Mouse (Mus musculus) T-cell, adult 2 months (primary cell): ENCODE results near the gene Rapgef5.

Experiments
- DNase-seq: peaks from one replicate; pipeline ENCODE4 v3.0.0; 2022; ENCODE audit warnings: low spot score

Gene Rapgef5

DNA sequence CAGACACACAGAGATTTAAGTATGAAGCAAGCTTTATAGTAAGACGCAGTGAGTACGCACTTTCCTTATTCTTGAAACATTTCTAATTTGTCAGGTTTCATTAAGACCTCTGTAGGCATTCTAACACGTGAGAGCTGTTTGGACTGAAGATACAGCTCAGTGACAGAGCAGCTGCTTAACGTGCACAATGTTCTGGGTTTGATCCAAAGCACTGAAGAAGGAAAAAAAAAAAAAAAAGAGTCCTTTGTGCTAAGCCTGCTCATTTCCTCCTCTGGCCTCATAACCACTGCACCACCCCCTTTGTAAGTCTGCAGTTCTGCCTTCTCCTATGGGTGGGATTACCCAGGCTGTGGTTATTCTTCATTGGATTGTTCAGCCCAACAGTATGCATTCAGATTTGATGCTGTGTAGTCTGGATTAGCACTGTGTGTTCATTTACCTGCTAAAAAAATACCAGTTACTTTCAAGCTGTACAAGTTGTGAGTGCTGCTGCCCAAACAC lies 103.3 kb downstream of the Rapgef5 start:
- DNase-seq = no peak

DNA sequence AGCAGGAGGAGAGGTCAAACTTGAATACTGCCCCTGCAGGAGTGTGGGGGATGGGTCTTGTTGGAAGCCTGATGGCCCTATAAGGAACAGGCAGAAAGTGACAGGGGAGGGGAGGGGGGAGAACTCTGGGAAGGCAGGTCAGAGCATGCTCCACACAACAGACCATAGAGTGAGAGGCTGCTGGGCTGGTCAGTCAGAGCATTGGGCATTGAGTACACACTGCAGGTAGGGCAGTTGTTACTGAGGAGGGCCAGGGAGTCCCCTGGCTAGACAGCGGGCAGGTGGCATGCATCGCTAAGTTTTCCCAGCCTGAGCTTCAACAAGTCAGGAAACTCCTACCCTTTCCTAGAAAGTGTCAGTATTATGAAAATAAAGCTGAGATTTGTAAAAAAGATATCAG lies 106.7 kb downstream of the Rapgef5 start:
- DNase-seq = no peak

DNA sequence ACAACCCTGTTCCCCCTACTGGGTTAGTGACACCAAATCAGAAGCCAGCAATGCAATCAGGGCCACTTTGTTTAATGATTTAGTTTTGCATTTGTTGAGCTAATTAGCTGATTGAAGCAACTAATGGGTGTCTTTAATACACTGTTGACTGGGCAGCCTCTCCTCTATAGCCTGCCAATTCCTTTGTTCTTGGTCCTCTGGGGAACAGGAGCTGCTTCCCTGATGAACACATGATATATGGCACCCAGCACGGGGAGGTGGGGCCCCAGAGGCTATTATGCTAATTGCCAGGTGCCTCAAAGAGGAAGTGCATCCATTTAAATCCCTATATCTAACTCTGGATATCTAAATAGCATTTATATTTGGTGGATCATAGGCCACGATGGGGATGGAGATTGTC lies 111.0 kb downstream of the Rapgef5 start:
- no peak for DNase-seq

DNA sequence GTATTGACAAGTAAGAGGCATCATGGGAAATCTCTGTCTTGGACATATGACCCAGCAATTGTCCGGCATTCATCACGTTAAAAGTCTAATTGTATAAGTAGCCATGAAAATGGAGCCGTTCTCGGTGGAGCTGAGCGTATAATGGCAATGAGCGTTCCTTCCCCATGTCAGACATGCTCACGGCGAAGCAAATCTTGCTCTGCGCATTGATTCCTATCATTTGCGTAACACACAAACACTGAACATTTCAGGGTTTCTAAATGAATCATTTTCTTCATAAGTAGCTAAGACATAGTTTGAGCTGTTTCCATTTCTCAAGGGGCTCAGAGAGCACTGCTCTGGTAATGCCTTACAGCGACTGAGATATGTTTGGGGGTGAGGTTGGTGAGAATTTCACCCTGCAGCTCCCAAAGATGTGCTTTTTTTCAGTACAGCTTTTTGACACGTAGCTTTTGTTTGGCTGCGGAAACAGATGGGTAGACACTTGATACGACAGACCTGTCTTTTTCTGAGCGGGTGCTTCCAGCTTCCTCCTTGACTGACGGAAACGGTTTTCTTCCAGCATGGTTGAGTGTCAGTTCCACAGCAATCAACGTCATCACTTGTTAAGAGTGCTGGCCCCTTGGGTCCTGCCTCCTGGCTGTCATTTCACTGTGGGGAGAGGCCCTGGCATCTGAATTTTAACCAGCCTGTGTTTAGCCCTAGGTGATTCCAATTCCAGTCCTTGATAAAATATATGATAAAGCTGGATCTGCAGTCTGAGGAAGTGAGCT lies 112.2 kb downstream of the Rapgef5 start:
- no peak for DNase-seq

DNA sequence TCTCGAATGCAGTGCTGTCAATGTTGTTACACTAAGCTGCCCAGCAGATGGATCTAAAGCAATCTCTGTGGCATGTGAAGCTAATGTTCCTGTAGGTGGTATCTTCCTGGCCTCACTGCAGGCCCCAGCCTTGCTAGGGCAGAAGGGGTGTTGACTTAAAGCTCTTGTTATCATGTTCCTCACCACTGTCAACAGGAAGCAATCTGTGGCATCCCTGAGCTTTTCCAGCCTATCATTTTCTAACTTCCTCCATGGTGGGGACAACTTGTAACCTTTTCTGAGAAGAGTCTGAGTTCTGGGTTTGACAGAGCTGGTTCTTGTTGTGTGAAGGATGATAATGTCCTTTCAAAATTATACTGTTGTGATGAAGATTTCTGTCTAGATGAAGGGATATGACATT lies 115.9 kb downstream of the Rapgef5 start:
- no peak for DNase-seq

DNA sequence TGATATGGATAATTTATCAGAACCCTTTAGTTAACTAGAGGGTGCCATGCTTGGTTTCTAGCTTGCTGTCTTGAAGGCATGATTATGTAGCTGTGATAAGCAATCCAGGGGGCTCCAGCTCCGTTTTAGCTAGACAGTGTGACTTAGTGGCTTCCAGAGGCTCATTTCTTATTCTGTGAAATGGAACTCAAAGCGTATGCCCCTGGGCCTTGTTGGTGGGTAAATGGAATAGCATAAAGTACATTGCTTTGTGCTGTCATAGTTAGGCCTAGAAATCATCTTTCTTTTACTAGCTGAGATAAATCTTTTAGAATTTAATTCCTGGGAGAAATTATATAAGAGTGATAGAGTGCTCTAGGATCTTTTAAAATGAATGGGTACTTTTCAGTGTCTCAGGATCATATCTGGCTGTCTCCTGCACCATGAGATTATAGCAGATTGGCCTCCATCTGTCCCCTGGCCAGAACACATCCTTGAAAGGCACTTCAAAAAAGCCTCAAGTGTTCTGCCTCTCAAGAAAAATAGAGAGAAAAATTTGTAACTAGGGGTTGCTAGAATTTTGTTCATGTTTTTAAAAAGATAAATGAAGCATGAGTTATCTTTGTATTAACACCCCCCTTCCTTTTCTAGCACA lies 120.0 kb downstream of the Rapgef5 start:
- no peak for DNase-seq

DNA sequence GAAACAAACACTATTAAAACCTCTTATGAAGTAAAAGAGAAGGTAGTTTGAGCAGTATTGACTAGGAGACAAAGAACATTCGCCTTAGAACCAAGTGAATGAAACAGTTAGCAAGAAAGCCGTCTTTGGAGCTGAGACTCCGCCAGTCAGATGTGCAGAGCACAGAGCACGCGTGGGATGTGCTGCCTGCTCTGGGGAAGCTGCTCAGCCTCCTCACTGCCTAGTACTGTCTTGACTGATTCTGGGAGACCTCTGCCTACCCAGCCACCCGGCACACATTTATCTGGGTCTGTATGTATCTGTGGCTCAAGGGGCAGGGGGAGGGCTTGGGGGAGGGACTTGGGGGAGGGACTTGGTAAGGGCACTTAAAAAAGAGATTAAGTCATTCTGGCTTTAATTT lies 120.7 kb downstream of the Rapgef5 start:
- DNase-seq = no peak

DNA sequence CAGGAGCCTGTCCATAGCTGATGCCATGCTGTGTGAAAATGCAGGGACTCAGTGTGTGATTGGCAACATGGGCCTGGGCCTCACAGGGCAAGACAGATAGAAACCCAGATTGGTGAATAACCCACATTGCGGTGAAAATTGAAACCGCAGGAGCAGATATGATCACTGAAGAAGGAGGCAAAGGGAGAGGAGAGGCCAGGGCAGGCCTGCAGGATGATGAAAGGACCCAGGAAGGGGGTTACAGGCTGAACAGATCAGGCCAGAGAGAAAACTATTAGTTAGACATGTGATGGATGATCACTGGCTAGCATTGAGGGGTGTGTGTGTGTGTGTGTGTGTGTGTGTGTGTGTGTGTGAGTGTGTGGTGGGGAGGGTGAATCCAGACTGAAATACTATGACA lies 122.6 kb downstream of the Rapgef5 start:
- DNase-seq = no peak

DNA sequence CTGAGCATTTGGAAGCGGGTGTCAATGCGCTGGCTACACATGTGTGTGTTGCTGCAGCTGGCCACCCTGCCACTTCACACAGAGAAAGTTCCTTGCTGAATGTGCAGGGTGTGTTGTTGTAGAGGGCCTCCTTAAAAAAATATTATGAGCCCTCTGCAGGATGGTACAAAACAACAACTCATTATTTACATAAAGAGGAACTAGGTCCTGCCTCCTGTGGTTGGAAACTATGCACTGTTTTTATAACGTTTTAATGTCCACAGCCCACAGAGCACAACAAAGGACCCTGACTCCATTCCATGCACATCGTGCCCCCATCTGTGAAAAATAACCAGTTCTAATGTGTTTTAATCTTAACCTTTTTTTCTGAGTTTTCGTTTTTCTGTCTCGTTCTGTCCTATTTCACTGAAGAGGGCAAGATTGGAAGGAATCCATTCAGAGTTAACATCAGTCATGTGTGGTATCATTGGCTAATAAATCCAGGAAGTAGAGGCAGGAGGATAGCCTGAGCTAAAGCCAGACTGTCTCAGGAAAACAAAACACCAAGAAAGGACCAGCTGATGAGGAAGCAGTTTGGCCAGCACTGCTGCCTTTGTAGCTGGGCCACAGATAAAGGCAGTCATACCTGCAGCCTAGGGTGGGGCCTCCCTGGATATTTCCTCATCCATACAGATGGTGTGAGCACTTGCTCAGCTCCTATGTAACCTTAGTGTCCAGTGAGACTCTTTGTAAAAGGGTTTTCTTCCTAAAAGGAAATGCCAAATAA lies 123.3 kb downstream of the Rapgef5 start:
- no peak for DNase-seq

DNA sequence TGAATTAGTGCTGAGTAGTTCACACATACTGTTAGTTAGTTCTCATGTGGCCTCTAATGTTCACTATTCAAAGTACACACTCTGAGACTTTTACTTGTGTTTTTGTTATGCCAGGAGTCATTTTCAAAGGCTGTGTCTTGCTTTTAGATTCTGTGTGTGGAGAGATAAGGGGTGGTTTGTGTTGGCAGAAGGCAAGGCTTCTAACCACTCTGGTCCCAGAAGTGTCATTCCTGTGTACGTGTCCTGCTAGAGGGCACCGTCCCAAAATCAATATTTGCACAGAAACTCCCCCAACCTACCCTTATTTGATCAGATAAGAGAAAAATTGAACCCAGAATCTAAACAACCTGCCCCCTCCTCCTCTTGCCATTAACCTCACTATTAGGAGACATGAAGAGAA lies 126.2 kb downstream of the Rapgef5 start:
- no peak for DNase-seq

DNA sequence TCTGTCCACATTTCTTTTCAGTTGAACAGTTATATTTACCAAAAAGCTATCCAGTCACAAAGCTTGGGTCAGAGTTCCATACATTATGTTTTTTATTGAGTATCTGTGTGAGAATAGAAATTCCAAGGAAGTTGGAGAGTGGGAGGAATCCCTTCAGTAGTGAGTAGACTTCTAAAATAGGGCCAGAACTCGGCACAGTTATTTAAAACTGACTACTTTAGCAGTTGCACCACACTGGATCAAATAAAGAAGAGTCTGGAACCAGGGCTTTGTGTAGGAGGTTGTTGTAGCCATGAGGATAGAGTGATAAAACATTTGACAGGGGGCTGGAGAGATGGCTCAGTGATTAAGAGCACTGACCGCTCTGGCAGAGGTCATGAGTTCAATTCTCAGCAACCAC lies 129.5 kb downstream of the Rapgef5 start:
- no peak for DNase-seq

DNA sequence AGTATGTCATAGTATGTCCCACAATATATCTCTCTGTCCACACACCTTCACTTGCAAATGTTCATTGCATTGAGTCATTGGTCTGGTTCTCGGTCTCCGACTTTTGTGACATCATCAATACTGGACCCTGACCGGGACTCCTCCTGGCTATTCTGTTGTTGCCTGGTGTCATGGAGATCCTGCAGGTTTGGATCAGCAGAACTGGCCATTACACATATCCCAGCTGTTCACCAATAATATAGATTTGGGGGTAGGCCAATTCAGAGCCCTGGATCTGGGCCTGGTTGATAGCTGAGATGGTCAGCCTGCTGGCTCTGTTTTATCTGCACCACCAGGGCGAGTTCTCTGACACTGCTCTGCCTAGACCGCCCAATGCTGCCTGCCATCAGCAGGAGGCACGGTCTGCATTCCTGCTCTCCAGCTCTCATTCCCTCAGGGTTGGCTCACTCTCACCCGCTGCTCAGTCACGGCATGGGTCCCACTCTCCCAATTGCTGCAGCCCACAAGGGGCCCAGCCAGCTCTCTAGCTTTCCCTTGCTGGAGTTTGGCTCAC lies 137.7 kb downstream of the Rapgef5 start:
- no peak for DNase-seq

DNA sequence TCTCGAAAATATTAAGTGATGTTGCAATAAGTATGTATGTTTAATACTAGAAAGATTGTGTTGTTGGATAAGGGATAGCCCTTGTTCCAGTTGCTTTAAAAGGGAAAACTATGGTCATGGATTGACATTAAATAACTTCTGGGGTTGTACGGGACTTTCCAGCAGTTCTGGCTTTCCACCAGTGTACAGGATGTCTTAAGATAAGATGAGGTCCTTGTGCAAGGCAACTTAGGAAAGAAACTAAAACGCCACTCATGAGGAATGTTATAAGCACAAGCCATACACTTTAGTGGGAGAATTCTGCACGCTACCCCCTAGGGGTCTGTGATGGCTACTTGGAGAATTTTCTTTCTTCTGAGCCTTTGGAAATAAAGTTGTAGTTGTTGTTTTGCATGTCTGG lies 140.7 kb downstream of the Rapgef5 start:
- DNase-seq = no peak

DNA sequence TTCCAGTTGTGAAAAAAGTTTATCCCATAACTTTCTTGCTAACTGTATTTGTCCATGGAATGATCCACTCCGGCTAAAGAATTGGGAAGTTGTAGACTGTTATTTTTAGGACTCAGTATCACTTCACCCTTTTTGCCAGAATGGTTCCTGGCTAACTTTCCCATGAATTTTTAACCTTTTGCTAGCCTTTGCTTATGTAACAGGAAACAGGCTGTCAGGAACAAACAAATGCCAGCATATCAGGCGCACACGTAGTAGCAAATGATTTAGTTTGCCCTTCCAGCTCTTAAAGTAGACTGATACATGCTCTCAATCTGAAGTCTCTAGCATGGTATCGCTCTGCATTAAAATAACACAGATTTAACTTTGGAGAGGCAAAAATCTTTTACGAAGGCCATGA lies 141.5 kb downstream of the Rapgef5 start:
- no peak for DNase-seq

DNA sequence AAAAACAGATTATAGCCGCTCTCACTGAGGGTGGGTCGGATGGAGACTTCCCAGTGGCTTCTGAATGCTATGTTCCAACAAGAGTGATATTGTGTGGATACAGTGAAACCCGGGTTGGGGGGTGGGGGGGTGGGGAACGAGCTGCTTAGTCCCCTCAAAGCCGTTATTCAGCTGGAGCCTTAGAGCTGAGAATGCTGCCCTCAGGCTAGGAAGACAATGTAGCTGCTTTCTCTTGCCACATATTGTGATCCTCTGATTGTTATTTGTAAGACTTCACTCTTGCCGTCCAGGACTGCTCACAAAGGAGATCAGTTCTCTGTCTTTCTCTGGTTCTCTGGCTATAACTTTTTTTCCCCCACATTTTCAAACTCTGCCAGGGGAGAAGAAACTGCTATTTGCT lies 142.5 kb downstream of the Rapgef5 start:
- DNase-seq = no peak

DNA sequence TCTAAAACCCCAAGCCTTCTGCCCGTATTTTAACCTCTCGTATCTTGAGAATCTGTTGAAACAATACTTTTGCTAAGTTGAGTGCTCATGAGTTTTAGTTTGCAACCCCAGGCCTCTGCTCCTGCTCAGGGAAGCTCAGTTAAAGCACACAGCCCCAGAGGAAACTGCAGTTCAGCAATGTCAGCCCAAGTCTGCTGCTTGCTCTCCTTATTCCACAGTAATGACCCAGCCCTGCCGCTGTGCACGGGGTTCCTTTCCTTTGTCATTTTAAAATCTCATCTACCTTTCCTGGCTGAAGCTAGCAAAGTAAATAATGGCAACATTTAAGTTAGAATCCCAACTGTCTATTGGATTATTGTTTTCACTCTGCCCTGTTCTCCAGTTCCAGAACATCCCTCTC lies 144.1 kb downstream of the Rapgef5 start:
- no peak for DNase-seq

DNA sequence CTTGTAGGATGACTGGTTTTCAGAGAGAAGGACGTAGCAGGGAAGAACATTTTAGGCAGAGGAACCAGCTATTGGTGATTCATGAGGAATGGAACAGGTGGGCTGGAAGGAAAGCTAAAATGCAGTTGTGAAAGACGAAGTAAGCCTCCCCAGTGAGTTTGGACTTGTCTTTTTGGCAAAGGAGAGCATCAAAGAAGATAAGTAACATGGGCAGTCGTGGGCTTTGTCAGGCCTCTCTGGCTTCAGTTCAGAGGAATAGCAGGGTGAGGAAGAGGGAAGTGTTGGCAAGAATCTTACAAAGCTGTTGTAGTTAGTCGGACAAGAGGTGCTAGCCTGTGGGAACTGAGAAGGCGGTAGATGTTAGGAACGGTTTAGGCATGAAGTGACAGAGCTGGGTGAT lies 145.6 kb downstream of the Rapgef5 start:
- no peak for DNase-seq

DNA sequence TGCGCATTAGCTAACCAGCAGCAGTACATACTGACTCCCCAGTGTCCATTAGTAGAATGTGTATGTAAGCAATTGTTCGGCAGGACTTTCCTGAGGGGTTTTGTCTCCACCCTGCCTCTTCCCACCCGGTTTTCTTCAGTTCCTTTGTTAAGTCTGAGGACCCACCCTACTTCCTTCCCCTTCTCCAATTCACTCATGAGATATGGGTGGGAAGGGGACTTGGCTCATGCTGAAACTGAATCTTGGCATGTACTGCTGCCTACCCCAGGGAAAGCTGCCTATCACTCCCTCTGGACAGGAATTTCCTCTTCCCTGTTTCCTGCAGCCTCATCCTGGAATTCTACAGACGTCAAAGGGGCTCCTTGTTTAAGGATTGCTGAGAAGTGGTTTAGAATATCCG lies 147.4 kb downstream of the Rapgef5 start:
- no peak for DNase-seq

DNA sequence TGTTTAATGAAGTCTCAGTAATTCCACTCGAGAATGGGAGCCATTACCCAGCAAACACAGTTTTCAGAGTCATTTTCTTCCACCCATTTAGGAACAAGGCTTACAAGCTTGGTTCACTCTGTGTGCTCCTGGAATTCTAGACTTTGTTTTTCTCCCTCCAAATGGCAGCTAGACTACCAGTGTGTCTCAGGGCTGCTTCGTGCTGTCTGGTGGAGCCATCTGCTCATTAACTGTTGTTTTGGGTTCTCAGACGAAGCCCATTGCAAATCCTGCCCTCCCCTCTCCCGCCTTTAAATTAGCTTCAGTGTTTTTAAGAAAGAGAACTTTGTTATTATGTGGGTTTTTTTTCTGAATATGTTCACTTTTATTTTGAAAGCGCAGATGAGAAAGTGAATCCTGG lies 148.4 kb downstream of the Rapgef5 start:
- DNase-seq = no peak

DNA sequence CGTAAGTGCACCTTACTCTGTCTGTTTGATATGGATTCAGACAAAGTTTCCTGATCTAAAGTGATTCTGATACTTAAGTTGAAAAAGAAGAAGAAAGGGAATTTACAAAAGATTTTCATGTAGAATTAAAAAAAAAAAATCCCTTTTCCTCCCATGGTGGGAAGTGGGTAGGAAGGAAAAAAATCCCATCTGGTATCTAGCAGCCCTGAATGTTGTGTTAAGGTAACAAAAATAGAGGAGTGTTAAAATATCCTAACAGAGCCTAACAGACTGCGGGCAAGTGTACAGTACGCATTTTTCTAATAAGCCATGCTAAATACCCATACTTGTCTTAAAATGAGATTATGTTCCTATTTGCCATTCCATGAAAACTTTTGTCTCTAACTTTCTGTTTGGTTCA lies 150.1 kb downstream of the Rapgef5 start:
- DNase-seq = no peak

DNA sequence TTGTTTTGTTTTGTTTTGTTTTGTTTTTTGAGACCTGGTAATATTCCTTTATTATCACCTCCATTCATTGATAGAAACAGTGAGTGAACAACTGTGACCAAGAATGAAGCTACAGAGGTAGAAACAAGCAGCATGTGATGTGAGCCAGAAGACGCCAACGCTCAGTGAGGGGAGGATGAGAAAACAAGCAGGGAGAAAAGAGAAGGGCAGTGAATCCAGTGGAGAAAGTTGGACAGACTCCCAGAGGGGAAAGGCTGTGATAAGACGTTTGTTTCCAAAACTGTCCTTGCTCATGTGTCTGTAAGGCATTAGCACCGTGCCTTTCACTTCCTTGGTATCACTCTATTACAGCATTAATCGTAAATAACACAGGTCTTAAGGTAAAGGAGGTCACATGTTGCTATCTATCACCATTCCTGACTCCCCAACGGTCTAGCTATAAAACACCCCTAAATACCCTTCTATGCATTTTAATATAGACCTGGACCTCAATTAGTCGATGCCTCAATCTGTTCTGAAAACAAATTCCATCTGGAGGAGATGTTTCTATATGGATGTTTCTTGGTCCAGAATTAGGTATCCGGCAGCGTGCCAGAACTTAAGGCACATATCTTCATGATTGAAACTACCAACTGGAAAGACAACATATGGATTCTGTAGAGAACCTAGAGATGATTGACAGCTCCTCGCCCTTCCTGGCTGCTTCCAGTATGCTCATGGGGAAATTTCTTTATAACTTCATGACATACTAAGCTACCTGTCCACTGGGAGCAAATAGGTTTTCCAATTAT lies 153.5 kb downstream of the Rapgef5 start:
- DNase-seq = no peak

DNA sequence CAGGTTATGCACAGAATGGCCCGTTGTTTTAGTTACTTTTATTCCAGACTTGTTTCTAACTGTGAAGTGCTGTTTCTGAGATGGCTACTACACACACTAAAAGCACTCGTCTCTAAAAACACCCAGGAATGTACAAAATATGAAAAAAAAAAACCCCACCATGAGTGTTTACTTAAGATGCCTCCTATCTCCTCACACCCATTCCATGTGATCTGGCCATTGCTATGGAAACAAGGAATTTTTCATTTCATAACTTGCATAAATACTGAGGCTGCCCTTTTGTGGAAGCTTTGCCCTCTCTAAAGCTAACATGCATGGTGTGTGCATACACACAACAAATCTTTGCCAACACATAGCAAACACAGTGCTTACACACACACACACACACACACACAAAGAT lies 156.9 kb downstream of the Rapgef5 start:
- DNase-seq = no peak
